Comparison of ENCODE assay signal across 10 mouse cellular contexts in genomic region chr9:58305686-58306085, GRCm38 (mm10). TPM values are rescaled to one million over a fixed set of nuclear protein-coding genes. Genes with fewer than 3 reads are reported as not detected.
DNase-seq lines count a peak whose midpoint lies in the region; ATAC-seq lines count a peak whose summit lies in the region.
"Had no signal": no experiment of that assay in that cellular context is flagged by ENCODE, and none has a peak within 500 bp of the region (broad histone marks: within the 10 kb centered on the region; RNA-seq: fewer than 3 reads in every experiment).

No protein-coding gene starts in this region.

- no peak overlapping the region for H3K4me3 ChIP-seq in embryonic facial prominence, embryonic 13.5 days

- WGBS in embryonic facial prominence, embryonic 13.5 days: 6% methylated on average over 6 of the region's 6 CpGs

- no peaks in the 10 kb centered on the region for H3K36me3 ChIP-seq in embryonic facial prominence, embryonic 13.5 days

- peaks cover 71% of the 10 kb centered on the region for H3K4me1 ChIP-seq in embryonic facial prominence, embryonic 13.5 days

- H3K27ac ChIP-seq in embryonic facial prominence, embryonic 13.5 days: peak overlapping the region; percentile 77

- H3K9ac ChIP-seq in embryonic facial prominence, embryonic 13.5 days: 0 out of 2 replicates have a peak overlapping the region, but pooled peaks have one; percentile 21

- H3K27me3 ChIP-seq in embryonic facial prominence, embryonic 13.5 days: no peaks in the 10 kb centered on the region

- ATAC-seq in embryonic facial prominence, embryonic 13.5 days (ENCODE audit: insufficient number of reproducible peaks, insufficient read depth, low FRiP score, low TSS enrichment, low read depth): 0 out of 2 replicates have a peak, but pooled peaks have one; percentile 44
- no peak for ATAC-seq in megakaryocyte-erythroid progenitor cell, adult 5-6 weeks (replicated peaks; ENCODE audit: low FRiP score, low TSS enrichment, poor library complexity, severe bottlenecking)

- peak; percentile 96 for DNase-seq in heart, adult 11 months
- no peak for DNase-seq in heart, adult 8-10 months (ENCODE audit: low spot score)
- DNase-seq in 3T3-L1 (ENCODE audit: low read depth, low spot score): peak; percentile 85
- DNase-seq in kidney, postnatal 14 days: peak; percentile 49
- no peak for DNase-seq in T-cell, adult 2 months (ENCODE audit: low spot score)
- no peak for DNase-seq in left cerebral cortex, postnatal 4 days
- DNase-seq: adrenal gland, postnatal 10 days had no signal

- no peaks in the 10 kb centered on the region for H3K9me3 ChIP-seq in embryonic facial prominence, embryonic 13.5 days

- intact Hi-C loops in left cerebral cortex, postnatal 4 days (cut with DNase I): no loop called here

- H3K4me2 ChIP-seq in embryonic facial prominence, embryonic 13.5 days: peak overlapping the region; percentile 21; the same call in 1 of the 2 replicates

RNA-seq across cellular contexts. Expression of gene Loxl1, which starts 7.3 kb away (rescaled TPM):
- 10 to 100 TPM; 14.3 to 19.3 (median 16.6) TPM for total RNA-seq in heart, adult 8-10 months (2022)
- 30.9 and 41.8 TPM in 2 replicates for polyA plus RNA-seq in embryonic facial prominence, embryonic 13.5 days (2015; fragmentation: Nextera tagmentation; extraction: Ambion mirVana)
- not detected in 2 replicates for total RNA-seq in megakaryocyte-erythroid progenitor cell, adult 5-6 weeks (2014; fragmentation: Nextera tagmentation)
- total RNA-seq in megakaryocyte-erythroid progenitor cell, adult 5-6 weeks (2017): not detected in 2 replicates
- 1 to 10 TPM; 4.8 to 5.5 TPM for total RNA-seq in left cerebral cortex, postnatal 4 days (2021)
- total RNA-seq: hematopoietic stem cell, adult 5-6 weeks had no signal

RNA-seq across cellular contexts. Expression of gene Stoml1, which starts 52.7 kb away (rescaled TPM):
- total RNA-seq in heart, adult 8-10 months (2022): 10 to 100 TPM in 3 of 4 experiments, 1 to 10 TPM in 1; 9.5 to 13.4 (median 11.7) TPM
- 43.1 and 45.0 TPM in 2 replicates for polyA plus RNA-seq in embryonic facial prominence, embryonic 13.5 days (2015; fragmentation: Nextera tagmentation; extraction: Ambion mirVana)
- 4.7 and 17.9 TPM in 2 replicates for total RNA-seq in megakaryocyte-erythroid progenitor cell, adult 5-6 weeks (2014; fragmentation: Nextera tagmentation)
- 3.5 and 5.3 TPM in 2 replicates for total RNA-seq in megakaryocyte-erythroid progenitor cell, adult 5-6 weeks (2017)
- 10 to 100 TPM; 84.5 to 93.2 TPM for total RNA-seq in left cerebral cortex, postnatal 4 days (2021)

RNA-seq across cellular contexts. Expression of gene Pml, which starts 56.1 kb away (rescaled TPM):
- 1 to 10 TPM; 7.0 to 9.1 (median 8.0) TPM for total RNA-seq in heart, adult 8-10 months (2022)
- 14.4 and 15.2 TPM in 2 replicates for polyA plus RNA-seq in embryonic facial prominence, embryonic 13.5 days (2015; fragmentation: Nextera tagmentation; extraction: Ambion mirVana)
- 126 and 134 TPM in 2 replicates for total RNA-seq in megakaryocyte-erythroid progenitor cell, adult 5-6 weeks (2014; fragmentation: Nextera tagmentation)
- total RNA-seq in megakaryocyte-erythroid progenitor cell, adult 5-6 weeks (2017): 34.2 and 38.1 TPM in 2 replicates
- total RNA-seq in left cerebral cortex, postnatal 4 days (2021): 10 to 100 TPM; 11.3 to 14.7 TPM

Comparison
In these comparisons a context has a peak if more than half of its experiments do, and no peak if none do; other contexts are left out.
1. DNase-seq: peak in heart, adult 11 months (single experiment), 3T3-L1 (single experiment) and kidney, postnatal 14 days (single experiment); none in heart, adult 8-10 months (single experiment), T-cell, adult 2 months (single experiment) and left cerebral cortex, postnatal 4 days (single experiment).
2. RNA of gene Loxl1, which starts 7.3 kb away (total RNA-seq): 14.3 to 19.3 TPM in heart, adult 8-10 months and 4.8 to 5.5 TPM in left cerebral cortex, postnatal 4 days; not detected in megakaryocyte-erythroid progenitor cell, adult 5-6 weeks; every median in the first group is over 4 times any median in the second.
3. RNA of gene Stoml1, which starts 52.7 kb away (total RNA-seq): 84.5 to 93.2 TPM in left cerebral cortex, postnatal 4 days; 3.5 to 17.9 TPM in megakaryocyte-erythroid progenitor cell, adult 5-6 weeks and 9.5 to 13.4 TPM in heart, adult 8-10 months; every median in the first group is over 4 times any median in the second.